Mouse (Mus musculus): ENCODE results near the gene Ckap5. TPM values are rescaled to one million over a fixed set of nuclear protein-coding genes. Genes with fewer than 3 reads are reported as not detected.

Ckap5 gene
- total RNA-seq, 2 experiments from 2014 or later: 44.4 to 51.3 TPM

GRCm38 (mm10) chr2:91627486-91627885, 100.9 kb downstream of the Ckap5 start:
- no peak for DNase-seq

DNA sequence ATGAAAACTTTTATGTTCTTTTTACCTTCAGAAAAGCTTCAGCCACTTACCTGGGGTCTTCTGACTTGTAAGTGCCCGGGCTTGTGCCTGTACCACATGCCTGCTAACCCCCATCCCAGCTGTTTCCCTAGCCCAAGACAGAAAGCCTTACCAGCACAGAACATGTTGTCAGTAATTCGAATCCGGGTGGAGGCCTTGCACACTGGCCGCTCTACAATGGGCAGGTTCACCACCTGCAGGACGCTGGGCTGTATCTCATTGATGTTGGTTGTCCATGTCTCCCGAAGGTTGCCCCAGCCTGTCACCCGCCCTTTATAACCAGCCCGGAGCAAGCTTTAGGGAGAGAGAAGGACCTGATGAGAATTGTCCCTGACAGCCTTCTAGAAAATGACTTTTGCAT, 101.6 kb downstream of the Ckap5 start:
- no peak for DNase-seq

- peak; percentile 28 for DNase-seq
These were observed 103.1 kb downstream of the Ckap5 start for GRCm38 (mm10) chr2:91629682-91630081.

DNA sequence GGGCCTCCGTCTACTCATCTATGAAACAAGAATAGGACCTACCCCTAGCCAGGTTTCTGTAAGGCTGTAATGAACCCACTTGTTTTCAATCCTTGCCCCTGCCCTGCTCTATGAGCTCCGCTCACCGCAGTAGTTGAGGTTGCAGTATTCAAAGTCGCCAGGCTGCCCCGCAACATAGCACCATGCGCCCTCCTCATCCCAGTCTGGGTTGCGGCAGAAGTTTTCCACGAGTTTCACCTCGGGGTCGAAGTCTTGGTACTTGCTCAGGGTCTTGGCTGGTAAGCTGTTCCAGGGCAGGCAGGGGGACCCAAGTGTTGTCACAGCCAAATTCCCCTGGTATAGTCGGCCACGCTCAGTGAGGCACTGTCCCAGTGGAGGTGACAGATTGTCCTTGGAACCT, 103.8 kb downstream of the Ckap5 start:
- no peak for DNase-seq

- peak; percentile 26 for DNase-seq
These were observed 105.3 kb downstream of the Ckap5 start for GRCm38 (mm10) chr2:91631826-91632225.

DNA sequence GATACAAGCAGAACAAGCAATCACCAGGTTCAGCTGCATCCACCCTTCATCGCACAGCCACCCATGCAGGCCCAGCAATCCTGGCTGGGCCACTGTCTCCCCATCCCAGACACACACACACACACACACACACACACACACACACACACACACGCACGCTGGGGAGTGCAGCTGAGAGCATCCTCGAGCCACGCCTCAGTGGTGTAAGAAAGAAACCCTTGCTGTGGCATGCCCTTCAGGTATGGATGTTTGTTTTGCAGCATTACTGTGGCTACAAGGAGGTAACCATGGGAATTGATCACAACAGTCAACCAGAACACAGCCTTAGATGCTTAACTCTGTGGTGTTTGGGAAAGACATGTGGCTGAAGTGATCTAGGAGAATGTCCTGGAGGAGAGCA, 105.8 kb downstream of the Ckap5 start:
- DNase-seq: no peak

GRCm38 (mm10) chr2:91633334-91633977, 106.9 kb downstream of the Ckap5 start:
- DNase-seq: no peak

DNA sequence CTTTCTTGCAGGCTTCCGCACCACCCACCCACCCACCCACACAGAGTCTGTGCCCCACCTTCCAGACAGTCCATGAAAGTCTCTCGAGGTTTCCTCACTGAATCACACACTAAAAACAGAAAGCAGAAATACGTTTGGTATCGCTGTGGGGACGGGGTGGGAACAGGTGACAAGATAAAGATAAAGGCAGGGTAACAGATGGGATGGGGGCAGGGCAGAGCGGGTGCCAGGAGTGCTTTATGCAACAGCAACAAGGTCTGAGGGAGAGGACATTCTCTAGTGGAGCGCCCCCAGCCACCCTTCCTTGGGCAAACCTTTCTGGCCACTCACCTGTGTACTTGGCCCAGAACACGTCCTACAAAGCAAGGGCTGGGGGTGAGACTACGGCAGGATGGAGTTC, 108.3 kb downstream of the Ckap5 start:
- DNase-seq: no peak

GRCm38 (mm10) chr2:91635486-91635885, 108.9 kb downstream of the Ckap5 start:
- no peak for DNase-seq

- peak; percentile 26 for DNase-seq
These were observed 109.7 kb downstream of the Ckap5 start, which contains the start of gene F2 for GRCm38 (mm10) chr2:91636229-91636628. TSS of gene F2 (minus strand) at chr2:91636414.

GRCm38 (mm10) chr2:91636727-91637338, 110.3 kb downstream of the Ckap5 start:
- DNase-seq: no peak

DNA sequence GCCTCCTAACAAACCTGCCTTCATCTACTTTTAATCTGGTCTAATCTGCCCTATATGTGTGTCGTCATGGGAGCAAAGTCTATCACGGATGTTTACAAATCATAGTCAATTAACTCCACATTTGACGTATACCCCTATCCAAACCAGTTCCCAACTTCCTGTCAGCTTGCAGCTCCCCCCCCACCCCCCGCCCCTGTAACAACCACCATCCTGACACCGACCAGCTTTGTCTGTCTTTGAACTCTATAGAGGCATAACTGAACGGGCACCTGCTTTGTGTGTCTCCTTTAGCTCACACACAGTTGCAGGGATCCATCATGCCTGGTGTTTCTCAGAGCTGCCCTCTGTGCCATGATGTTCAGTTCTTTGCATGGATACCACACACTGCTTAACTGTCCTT, 112.4 kb downstream of the Ckap5 start:
- DNase-seq: no peak

DNA sequence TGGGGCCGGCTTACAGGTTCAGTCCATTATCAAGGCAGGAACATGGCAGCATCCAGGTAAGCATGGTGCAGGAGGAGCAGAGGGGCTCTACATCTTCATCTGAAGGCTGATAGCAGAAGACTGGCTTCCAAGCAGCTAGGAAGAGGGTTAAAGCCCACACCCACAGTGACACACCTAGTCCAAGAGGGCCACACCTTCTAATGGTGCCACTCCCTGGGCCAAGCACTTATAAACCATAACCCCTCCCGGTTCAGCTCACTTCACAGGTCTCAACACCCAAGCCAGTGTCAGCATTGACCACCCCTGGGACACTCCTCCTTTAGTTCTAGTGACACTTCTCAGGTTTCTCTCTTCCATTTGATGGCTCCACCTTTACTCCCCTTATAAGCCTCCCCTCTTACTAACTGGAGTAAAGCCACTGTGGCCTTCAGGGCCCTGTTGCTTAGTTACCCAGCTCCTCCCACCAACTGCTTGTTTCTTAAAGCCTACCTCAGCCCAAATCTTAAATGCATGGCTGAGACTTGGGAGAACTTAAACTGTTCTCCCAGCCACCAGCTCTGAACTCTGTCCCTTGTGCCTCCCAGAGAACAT, 116.4 kb downstream of the Ckap5 start:
- DNase-seq: no peak

DNA sequence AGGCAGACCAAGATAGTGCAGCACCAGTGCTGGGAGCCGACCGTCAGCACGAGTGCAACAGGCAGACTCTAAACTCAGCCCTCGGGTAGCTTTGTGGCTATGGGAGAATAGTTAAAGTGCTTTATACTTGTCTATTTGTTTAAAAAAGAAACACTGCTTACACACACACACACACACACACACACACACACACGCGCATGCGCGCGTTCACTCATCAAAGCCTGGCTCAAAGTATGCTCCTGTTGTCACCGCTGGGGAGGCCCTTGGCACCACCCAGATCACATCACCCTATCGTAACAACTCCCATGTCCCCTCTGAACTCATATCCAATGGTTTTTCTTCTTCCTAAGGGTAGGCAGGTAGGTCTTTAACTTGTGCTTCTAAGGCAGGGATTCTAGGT, 117.5 kb downstream of the Ckap5 start:
- no peak for DNase-seq

DNA sequence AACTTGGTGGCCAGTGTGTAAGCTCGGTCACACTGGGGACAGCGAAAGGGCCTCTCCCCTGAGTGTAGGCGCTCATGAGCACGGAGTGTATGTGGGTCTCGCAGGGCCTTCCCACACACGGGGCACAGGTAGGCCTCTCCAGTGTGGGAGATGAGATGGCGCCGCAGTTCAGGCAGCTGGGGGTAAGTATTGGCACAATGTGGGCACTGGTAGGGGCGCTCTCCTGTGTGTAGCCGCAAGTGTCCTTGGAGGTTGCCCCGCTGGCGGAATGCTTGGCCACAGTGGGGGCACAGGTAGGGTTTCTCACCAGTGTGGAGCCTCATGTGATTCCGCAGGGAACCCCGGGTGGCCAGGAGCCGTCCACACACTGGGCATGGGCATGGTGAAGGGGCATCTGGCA, 118.8 kb downstream of the Ckap5 start:
- no peak for DNase-seq

DNA sequence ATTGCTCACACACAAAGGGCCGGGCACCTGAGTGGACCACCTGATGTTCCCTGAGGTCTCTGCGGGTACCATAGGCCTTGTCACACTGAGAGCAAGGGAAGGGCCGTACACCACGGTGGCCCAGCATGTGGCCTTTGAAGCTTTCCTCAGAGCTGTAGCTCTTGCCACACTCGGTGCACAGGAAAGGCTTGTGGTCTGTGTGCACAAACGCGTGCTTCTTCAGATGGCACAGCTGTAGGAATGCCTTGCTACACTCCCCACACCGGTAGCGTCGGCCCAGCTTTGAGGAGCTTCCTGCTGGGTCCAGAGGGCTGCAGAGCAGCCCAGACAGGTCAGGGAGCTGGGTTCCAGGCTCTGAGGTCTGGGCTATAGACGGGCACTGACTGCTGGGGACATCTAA, 119.2 kb downstream of the Ckap5 start:
- no peak for DNase-seq

- peak; percentile 61 for DNase-seq
These were observed 120.2 kb downstream of the Ckap5 start for GRCm38 (mm10) chr2:91646733-91647132.

- no peak for DNase-seq
These were observed 122.6 kb downstream of the Ckap5 start for GRCm38 (mm10) chr2:91649152-91649551.

DNA sequence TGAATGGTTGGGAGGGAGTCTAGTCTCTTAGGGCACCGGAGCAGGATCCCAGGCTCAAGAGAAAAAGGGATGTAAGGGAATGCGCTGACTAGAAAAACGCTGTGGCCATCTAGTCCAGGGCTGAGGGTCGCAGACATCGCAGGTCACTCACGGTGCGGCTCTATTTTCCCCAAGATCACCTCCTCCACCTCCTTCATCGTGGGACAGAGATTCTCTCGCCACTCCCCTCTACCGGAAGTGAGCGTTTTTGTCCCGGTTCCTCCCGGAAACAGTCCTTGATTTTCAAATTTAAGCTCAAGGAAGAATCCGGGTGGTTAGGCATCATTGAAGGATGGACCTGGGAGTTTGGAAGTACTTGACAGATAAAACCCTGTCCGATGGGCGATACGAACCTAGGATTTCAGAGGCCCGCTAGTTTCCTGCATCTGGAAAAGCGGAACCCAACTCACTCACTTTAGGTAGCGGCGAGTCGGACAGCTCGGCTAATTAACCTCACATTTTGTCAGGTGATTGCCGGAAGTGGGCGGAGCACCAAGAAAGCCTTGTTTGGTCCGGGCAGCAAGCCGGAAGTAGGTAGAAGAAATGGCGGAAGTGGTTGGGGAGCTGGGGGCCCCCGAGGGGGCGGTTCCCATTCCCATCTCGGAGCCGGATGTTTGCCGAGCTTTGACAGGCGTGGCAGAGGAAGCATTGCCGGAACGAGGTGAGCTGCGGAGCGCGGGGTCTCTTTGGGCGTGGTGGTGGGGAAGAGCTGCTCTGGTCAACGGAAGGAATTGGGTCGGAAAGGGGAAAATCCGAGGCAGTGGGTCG, 123.2 kb downstream of the Ckap5 start, which contains the start of the genes Zfp408 and Arhgap1:
Zfp408 (minus strand) TSS at position 239 of the 807 bp plus-strand sequence.
Arhgap1 (plus strand) TSS at position 308 of the 807 bp plus-strand sequence.
- peak; percentile 96 for DNase-seq

- DNase-seq: no peak
These were observed 123.9 kb downstream of the Ckap5 start for GRCm38 (mm10) chr2:91650360-91650995.

DNA sequence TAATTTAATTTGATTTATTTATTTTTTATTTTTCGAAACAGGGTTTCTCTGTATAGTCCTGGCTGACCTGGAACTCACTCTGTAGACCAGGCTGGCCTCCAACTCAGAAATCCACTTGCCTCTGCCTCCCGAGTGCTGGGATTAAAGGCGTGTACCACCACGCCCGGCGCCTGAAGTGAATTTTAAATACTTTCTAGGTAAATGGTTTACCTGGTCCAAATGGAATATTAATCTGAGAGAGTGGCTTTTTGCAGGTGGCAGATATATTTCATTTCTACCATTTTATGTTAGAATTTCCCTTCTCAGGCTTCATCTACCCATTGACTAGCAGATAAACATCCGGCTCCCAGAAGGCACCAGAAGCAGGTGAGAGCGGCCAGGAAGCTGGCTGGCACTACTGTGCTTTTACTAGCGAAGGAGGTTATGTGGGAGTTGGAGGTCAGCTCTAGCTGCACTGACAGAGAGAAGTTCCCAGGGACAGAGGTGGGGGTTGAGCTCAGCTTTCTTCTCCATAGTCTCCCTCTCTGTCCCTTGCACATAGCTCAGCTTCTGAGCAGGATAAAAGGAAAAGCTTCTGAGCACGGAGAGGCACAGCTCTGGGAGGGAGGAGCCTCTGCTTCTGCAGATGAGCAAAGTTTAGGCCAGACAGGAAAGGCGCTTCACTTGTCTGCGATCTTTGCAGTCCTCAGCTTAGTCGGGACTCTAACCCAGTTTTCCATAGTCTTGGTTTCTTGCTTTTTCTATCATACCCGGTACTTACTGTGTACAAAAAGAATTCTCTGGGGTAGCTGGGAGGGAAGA, 125.1 kb downstream of the Ckap5 start:
- DNase-seq: no peak
